Mouse (Mus musculus) G1E-ER4 (cell line): ENCODE results near the gene Tm2d3. TPM values are rescaled to one million over a fixed set of nuclear protein-coding genes. Genes with fewer than 3 reads are reported as not detected.
A peak's percentile ranks its signal among the peaks of the same experiment; 100 is the strongest.

Experiments
- GATA1 ChIP-seq: IDR thresholded peaks from one replicate; pipeline ENCODE4 v1.8.0; 2012; ENCODE audit warnings: low read length, inconsistent platforms
- polyA plus RNA-seq: library from polyadenylated mRNA; stranded (reverse); fragments of >175 nt; gene quantifications from 2 replicates; pipeline ENCODE4 v1.2.3, GENCODE M21; 2012

Tm2d3 gene
- polyA plus RNA-seq = 5.2 and 22.6 TPM in 2 replicates

GRCm38 (mm10) chr7:65690869-65691268, at the start of gene Tm2d3:
Gene Tm2d3, plus strand, starts transcription at chr7:65691169.
- TF ChIP-seq GATA1 = no peak

- no peak for TF ChIP-seq GATA1
Observed at GRCm38 (mm10) chr7:65642371-65643304, 48.3 kb upstream of the Tm2d3 start.

GRCm38 (mm10) chr7:65643861-65644421, 47.0 kb upstream of the Tm2d3 start:
- TF ChIP-seq GATA1 = no peak

- no peak for TF ChIP-seq GATA1
Observed at GRCm38 (mm10) chr7:65644643-65645351, 46.2 kb upstream of the Tm2d3 start, which contains the start of gene Tarsl2. Gene Tarsl2, plus strand, starts transcription at chr7:65644898.

- TF ChIP-seq GATA1 = no peak
Observed at GRCm38 (mm10) chr7:65645996-65646395, 45.0 kb upstream of the Tm2d3 start.

- no peak for TF ChIP-seq GATA1
Observed at GRCm38 (mm10) chr7:65650662-65651061, 40.3 kb upstream of the Tm2d3 start.

GRCm38 (mm10) chr7:65657490-65658120, 33.4 kb upstream of the Tm2d3 start:
- peak; percentile 60 for TF ChIP-seq GATA1

GRCm38 (mm10) chr7:65663225-65663790, 27.7 kb upstream of the Tm2d3 start:
- no peak for TF ChIP-seq GATA1

GRCm38 (mm10) chr7:65663886-65664285, 27.1 kb upstream of the Tm2d3 start:
- no peak for TF ChIP-seq GATA1

- no peak for TF ChIP-seq GATA1
Observed at GRCm38 (mm10) chr7:65667491-65667890, 23.5 kb upstream of the Tm2d3 start.

- no peak for TF ChIP-seq GATA1
Observed at GRCm38 (mm10) chr7:65678050-65678449, 12.9 kb upstream of the Tm2d3 start.

- no peak for TF ChIP-seq GATA1
Observed at GRCm38 (mm10) chr7:65678900-65679595, 11.9 kb upstream of the Tm2d3 start.

- TF ChIP-seq GATA1 = no peak
Observed at GRCm38 (mm10) chr7:65681166-65681565, 9.8 kb upstream of the Tm2d3 start.

GRCm38 (mm10) chr7:65684256-65684835, 6.6 kb upstream of the Tm2d3 start:
- no peak for TF ChIP-seq GATA1
